Mouse (Mus musculus): ENCODE data around the gene Oxct2b. TPM values are rescaled to one million over a fixed set of nuclear protein-coding genes. Genes with fewer than 3 reads are reported as not detected.
"Not testable (repeated sequence)": the region's sequence is repeated elsewhere in the genome, so short reads cannot be mapped to it uniquely, and the experiment has no call there.

Gene Oxct2b
- total RNA-seq, 1 experiment from 2014 or later: not detected

DNA sequence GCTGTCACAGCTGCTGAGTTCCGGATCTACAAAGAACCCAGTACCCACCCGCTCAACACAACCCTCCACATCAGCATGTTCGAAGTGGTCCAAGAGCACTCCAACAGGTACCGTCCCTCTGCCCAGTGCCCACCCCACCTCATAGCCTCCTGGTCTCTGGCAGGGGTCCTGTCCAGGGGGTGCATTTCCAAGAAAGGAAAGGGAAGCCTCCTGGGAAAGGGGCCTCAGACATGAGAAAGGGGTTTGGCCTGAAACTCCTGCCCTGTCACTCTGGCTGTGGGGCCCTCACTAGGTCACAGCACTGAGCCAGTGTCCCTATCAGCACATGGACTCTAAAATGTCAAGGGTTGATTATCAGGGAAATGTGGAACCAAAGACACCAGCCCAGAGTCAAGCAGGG, 1.4 kb upstream of the Oxct2b start:
- DNase-seq: not testable (repeated sequence)

DNA sequence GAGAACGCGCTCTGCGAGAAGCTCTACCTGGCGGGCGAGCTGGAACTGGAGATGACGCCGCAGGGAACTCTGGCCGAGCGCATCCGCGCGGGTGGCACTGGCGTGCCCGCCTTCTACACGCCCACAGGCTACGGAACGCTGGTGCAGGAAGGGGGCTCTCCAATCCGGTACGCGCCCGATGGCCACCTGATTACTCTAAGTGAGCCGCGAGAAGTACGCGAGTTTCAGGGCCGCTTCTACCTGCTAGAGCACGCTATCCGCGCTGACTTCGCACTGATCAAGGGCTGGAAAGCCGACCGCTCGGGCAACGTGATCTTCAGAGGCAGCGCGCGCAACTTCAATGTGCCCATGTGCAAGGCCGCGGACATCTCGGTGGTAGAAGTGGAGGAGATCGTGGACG, 574 bp downstream of the Oxct2b start:
- not testable (repeated sequence) for DNase-seq

DNA sequence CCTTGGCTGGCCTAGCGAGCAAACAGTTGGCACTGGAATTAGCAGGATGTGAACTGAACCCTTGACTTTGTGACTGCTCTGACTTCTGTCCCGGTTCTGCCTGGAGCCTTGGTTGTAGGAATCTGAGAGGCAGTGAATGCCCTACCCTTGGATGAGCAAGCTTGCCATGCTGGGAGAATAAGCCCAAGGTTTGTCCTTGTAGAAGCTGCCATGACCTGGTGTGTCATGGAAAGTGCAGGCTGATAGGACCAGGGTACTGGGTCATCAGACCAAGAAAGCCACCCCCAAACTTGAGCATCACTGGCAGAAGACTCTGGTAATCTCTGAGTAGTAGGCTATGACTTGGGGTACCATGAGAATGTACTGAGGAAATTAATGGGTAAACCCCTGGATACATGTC, 5.2 kb downstream of the Oxct2b start:
- DNase-seq: no peak

DNA sequence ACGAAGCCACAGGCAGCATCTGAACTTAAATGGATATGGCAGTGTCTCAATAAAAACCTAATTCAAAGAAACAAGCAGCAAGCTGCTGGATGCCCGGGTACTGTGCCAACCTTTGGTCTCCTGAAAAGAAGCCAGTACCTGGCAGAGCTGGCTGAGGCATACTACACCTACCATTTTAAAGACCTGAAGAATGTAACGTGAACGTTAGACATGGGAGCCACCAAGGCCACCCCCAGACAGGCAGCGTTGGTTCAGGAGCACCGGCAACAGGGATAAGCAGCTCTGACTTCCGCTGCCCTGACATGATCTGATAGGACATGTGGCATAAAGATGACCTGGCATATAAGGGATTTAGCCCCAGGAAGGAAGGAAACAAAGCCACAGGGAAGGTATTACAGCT, 10.6 kb downstream of the Oxct2b start:
- DNase-seq: no peak

DNA sequence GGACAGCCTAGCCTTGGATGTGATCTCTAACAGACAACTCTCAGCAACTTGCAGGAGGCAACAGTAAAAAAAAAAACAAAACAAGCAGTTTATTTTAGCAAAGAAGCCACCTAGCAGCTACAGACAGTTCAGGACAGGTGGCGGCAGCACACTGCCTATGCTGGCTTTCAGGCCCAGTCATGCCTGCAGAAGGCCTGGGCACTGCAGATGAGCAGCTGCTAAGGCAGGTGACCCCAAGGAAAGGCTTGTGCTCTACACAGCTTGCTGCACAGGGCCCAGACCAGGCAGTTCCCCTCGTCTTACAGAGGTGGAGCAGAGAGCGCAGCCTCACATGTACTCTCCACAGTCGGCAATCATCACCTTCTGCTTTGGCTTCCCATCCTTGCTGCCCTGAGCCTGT, 11.0 kb downstream of the Oxct2b start:
- no peak for DNase-seq

DNA sequence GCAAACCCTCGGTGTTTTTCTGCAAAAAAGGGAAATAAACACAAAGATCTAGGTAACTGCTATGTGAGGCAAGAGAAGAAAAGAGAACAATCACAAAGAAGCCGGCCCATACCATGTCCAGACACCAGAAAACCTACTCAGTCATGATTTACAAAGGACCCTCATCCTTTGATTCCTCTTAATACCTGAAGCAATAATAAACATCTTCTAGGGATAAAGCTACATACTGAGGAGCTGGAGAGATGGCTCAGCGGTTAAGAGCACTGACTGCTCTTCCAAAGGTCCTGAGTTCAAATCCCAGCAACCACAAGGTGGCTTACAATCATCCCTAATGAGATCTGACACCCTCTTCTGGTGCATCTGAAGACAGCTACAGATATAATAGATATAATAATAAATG, 21.5 kb downstream of the Oxct2b start:
- DNase-seq: no peak

DNA sequence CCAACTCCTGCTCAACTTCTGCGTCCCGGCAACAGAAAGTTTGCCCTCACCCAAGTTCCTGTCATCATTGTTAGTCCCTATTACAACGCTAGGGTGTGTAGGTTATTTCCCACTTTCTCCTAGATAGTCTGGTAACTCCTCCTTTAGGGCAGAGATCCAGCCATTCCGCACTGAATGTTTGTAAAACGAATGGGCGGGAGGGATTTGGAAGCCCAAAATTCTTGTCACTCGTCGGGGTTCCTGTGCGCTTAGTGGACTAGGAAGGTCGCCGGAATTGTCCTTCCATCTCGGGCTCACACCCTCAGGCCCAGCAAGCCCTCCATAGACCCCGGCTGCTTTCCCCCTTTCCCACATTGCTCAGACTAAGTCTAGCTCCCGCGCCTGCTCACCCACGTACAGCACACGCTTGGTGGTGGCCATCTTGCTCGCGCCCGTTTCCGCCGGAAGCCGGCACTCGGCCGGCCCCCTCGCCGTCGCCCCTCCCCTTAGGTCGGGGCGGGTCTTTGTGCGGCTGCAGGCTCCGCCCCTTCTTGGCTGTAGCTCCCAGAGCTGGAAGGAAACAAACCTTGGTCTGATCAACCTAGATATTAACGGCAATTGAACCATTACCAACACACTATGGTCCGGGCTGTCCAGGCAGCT, 23.6 kb downstream of the Oxct2b start, which contains the start of gene Ppie:
TSS of gene Ppie (minus strand) at position 439 of the 642 bp plus-strand sequence.
- DNase-seq: peak; percentile 87

DNA sequence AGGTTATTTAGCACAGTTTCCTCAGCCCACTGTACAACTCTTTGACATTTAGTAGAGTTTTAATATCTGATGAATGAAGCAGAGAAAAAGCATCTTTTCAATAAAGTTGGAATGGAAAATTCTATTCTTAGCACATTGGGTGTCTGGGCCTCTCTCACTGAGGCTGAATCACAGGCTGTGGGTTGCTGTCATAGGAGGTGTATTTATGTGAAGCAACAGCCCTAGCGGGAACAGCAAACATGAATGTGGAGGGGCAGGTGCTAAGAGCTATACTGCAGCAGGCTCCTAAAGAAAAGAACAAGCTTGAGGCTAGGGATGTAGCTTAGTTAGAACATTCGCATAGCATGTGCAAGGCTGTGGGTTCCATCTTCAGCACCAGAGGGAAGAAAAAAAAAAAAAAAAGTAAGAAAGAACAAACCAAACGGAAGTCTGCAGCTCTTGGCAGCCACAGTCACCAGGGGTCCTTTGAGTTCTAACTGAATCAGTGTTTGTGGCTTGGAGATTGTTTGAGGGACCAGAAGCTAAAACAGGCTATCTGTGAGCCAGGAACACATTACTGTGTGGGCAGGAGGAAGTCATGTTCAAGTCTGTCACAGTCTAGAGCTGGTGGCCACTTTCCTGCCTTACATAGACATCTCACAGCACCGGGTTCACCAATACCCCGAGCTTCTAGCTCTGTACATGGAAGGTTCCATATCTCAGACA, 31.5 kb downstream of the Oxct2b start:
- DNase-seq: no peak

DNA sequence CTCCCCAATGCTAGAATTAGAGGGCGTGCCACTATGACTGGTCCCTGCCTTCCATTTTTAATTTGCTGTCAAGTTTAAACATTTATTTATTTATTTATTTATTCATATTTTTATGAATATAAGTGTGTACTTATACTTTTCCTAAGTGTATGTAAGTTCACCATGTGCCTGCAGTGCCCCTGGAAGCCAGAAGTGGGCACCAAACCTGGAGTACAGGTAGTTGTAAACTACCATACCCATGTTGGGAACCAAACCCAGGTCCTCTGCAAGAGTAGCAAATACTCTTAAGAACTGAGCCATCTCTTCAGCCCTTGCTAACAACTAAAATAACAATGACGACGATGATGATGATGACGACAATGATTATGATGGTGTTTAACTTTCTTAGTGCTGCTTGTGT, 35.9 kb downstream of the Oxct2b start:
- no peak for DNase-seq

DNA sequence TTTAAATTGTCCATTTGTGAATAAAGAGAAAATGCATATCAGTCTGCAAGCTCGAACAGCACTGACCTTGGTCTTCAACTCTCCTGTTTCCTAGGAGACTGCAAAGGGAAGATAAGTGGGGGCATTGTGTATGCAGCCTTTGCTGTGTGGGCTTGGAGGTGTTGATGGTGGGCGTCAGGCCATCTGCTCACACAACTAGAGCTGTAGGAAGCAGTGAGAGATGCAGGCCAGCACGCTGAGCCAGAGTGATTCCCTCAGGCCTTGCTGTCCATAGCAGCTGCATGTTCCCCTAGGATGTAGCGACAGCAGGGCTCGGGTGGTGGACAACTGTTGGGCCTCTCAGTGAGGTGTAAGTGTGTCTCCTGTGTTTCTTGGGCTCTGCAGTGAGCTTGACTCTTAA, 36.9 kb downstream of the Oxct2b start:
- DNase-seq: no peak

DNA sequence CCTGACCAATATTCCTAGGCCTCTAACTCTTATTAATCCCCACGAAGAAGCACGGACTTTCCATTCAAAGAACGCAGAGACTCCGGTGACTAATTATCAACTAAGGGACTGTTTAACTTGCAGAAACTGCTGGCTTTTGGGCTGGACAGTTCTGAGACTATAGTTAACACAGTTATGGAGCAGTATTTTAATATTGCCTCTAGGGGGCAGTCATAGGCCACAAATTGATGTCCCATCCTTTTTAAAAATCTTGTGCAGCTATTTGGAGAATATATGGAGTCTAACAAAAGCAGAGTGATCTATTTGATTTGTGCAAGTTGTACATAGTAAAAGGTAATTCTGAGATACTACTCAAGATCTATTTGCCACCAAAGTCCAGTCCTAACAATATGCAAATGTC, 38.9 kb downstream of the Oxct2b start:
- DNase-seq: no peak

DNA sequence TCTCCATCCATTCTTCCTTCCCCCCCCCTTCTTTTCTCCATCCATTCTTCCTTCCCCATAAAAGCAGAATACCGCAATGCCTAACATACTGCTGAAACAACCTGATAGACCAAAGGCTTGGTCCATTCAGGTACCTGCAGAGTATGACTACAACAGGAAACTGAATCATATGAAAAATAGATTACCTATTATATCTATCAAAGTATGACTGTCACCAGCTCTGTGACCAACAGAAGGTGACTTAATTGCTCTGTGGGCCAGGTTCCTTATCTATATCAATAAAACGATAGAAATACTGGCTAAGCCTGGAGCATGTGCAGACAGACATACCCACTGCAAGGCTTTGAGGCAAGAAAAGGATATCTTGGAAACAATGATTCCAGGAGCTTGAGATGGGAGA, 39.4 kb downstream of the Oxct2b start:
- DNase-seq: no peak

DNA sequence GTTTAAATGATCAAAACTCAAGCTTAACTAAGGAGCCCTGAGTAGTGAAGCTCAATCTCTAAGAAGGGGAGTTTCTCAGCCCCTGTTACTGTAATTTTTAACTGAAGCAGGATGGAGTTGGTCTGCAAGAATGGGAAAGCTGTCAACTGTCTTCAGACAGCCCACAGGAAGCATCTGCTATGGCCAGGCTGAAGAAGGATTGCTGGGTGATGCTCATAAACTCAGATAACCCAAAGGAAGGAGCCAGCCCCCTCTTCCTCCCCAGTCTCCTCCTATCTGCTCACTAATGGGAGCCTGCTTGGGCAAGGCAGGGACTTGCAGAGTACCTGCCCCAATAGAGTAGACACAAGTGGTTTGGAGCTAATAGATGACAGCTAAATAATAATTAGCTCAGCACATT, 39.8 kb downstream of the Oxct2b start:
- DNase-seq: no peak

DNA sequence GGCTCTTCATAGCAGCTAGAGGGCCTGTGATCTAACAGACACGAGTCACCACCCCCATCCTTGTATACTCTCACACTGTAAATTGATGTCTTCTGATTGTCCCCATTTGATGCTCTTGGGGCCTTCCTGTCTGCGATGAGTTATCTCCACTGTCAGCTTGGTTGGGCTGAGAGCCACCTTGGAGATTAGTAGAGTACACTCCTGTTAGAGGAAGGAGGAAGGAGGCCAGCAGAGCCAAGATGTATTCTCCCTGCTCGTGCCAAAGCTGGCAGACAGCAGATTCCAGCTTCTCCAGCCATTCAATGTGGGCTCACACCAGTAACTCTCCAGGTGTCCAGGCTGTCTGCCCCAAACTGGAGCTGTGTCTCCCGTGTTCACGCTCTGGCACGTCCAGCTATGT, 44.5 kb downstream of the Oxct2b start:
- no peak for DNase-seq

DNA sequence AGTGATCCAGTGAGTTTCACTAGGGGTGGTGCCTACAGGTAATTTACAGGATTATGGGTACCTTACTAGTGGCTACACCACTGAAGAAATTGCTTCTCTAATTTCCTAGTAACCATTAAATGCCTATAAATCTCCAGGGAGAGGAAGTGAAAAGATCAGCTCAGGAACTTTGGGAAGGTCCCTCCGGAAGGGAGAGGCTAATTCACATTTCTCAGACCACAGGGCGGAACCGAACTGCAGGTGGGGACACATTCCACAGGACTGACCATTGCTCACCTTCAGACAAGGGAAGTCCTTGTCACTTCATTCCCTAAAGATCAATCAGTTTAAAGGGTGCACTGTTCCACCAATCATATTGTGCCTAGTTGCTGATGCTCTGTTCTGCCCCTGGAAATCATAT, 45.2 kb downstream of the Oxct2b start:
- not testable (repeated sequence) for DNase-seq

DNA sequence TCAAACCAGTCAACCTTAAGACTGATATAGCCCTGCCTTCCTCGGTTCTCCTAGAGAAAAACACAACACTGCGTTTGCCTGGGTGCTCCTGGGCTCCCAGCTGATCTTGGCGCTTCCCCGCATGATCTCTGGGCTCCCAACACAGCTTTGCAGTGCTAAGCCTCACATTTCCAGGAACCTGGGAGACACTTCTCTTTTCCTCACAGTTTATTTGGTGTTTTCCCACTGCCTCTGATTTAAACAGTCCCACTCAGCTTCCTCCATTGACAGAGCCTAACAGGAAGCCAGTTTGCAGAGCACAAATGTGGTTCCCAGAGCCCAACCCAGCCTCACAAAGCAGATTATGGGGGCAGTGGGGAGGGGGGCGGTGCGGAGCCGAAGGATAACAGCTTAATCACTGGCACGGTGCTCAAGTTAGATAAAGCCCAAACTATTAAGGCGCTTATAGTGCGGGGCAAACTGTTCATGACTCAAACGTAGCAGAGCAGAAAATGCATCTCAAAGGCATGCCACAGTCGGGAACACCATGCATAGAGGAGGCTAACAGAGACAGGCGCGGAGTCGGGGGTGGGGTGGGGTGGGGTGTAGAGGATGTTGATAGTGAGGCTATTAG, 46.3 kb downstream of the Oxct2b start:
- DNase-seq: no peak

DNA sequence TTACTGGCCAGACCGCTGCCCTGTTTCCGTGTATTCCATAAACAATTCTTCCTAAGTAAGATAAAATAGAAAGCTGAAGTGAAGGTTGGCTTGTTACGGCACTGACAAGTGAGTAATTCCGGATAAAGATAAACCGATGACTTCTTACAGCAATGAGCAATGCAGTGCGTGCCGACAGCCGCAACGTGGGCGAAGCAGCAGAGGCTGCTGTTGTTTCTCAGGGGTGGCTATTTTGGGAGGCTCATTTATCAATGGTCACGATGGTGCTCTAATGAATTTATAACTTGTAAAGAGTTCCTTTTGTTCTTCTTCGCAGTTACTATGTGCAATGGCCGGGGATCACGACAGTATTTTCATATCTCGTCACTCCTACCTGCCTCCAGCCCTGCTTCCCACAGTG, 48.1 kb downstream of the Oxct2b start:
- DNase-seq: no peak

Other genes starting within 250 kb of the Oxct2b start
- gene Cap1, start 230.2 kb upstream of the Oxct2b start, total RNA-seq (2021): 132 and 141 TPM in 2 replicates
- 1.7 TPM in 1 of 2 replicates, not detected in the other for gene Mfsd2a, start 155.1 kb upstream of the Oxct2b start, total RNA-seq (2021)
- 1.1 and 1.2 TPM in 2 replicates for gene Mycl, start 120.6 kb upstream of the Oxct2b start, total RNA-seq (2021)
- 15.9 and 22.5 TPM in 2 replicates for gene Trit1, start 99.7 kb upstream of the Oxct2b start, total RNA-seq (2021)
- gene Bmp8b, start 11.1 kb upstream of the Oxct2b start, total RNA-seq (2021): not detected in 2 replicates
- 44.3 and 49.8 TPM in 2 replicates for gene Ppie, start 23.7 kb downstream of the Oxct2b start, total RNA-seq (2021)
- gene Hpcal4, start 67.0 kb downstream of the Oxct2b start, total RNA-seq (2021): 2.0 and 3.6 TPM in 2 replicates
- gene Nt5c1a, start 85.2 kb downstream of the Oxct2b start, total RNA-seq (2021): 42.0 and 42.8 TPM in 2 replicates
- gene Heyl, start 117.3 kb downstream of the Oxct2b start, total RNA-seq (2021): 3.8 and 4.0 TPM in 2 replicates
- gene Pabpc4, start 146.1 kb downstream of the Oxct2b start, total RNA-seq (2021): 97.7 and 112 TPM in 2 replicates
- not detected in 2 replicates for gene Oxct2a, start 207.4 kb downstream of the Oxct2b start, total RNA-seq (2021)
- not detected in 2 replicates for gene Bmp8a, start 227.0 kb downstream of the Oxct2b start, total RNA-seq (2021)